Mouse (Mus musculus) mesoderm, embryonic 11.5 days (tissue): ENCODE measurements at regions not wholly inside any gene's neighbourhood (a gene's known extent, or its start where the extent isn't known, plus 50 kb on each side); places are given as distances from the start of the nearest gene placed in this dataset.

Source experiments
- DNase-seq: peaks from one replicate; pipeline ENCODE4 v3.0.0-alpha.2; 2012; ENCODE audit warnings: low read depth, low spot score

DNA sequence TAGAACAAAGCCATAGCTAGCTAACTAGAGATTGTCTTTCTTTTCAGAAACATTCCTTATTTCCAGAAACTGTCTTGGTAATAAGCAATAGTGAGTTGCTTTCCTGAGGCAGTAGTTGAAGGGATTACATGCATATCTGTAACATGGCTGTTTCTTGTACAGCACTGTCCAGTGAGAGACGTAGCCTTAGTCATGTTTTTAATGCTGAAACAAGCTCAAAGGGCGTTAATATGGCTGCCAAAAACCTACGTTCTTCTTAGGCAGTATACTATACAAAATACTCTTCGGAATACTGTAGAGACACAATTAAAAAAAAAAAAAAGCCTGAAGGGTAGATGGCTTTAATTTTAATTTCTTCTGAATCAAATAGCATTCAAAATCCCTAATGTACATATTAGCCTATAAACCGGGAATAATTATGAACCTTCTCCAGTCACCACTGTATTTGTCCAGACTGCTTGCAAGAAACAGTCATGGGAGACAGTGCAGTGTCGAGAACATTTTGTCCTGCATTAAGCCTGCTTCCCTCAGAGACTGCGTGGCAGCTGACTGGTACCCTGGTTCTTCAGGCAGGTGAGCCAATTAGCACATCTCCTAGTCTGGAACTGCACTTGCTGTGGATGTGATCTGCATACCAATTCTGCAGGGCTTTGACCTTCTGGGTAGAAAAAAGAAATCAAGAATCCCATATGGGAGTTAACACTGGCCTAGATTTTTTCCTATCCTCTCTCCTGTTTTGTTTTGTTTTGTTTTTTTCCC lies 854.7 kb upstream of the Stxbp6 start:
- DNase-seq: peak; percentile 0
